Mouse (Mus musculus): ENCODE data around the gene Plcb4. TPM values are rescaled to one million over a fixed set of nuclear protein-coding genes. Genes with fewer than 3 reads are reported as not detected.

The Plcb4 gene
- polyA plus RNA-seq, 1 experiment from 2014 or later: 12.4 TPM

- no peaks in the 10 kb centered on the region for H3K27me3 ChIP-seq (ENCODE audit: control insufficient read depth, insufficient read depth, low read length)
- WGBS: 96% methylated on average over 4 of the region's 4 CpGs
- no peak for ATAC-seq (ENCODE audit: insufficient number of reproducible peaks, low FRiP score, low TSS enrichment, low read depth)
These were observed 117.4 kb downstream of the Plcb4 start for GRCm38 (mm10) chr2:135776131-135776775.

GRCm38 (mm10) chr2:135781391-135781790 is 122.6 kb downstream of the Plcb4 start:
- no peak for ATAC-seq (ENCODE audit: insufficient number of reproducible peaks, low FRiP score, low TSS enrichment, low read depth)
- Histone ChIP-seq H3K4me3 (ENCODE audit: low read depth, low read length) (no peak overlapping the region), H3K4me2 (ENCODE audit: low read depth, severe bottlenecking) (no peak overlapping the region), H3K4me1 (ENCODE audit: control insufficient read depth, insufficient read depth, low read length) (no peaks in the 10 kb centered on the region), H3K27ac (replicated peaks; ENCODE audit: low read depth, low read length) (no peak overlapping the region), H3K9ac (ENCODE audit: low read length) (no peak overlapping the region), H3K9me3 (ENCODE audit: control insufficient read depth, low read length) (no peaks in the 10 kb centered on the region), H3K27me3 (ENCODE audit: control insufficient read depth, insufficient read depth, low read length) (no peaks in the 10 kb centered on the region), H3K36me3 (ENCODE audit: control insufficient read depth, insufficient read depth, low read length) (no peaks in the 10 kb centered on the region)
- DNase-seq (ENCODE audit: low spot score): no peak
- 84% methylated on average over 6 of the region's 6 CpGs for WGBS

More at GRCm38 (mm10) chr2:135776131-135776775, 117.4 kb downstream of the Plcb4 start:
- Histone ChIP-seq H3K9ac (ENCODE audit: low read length) (no peak overlapping the region), H3K9me3 (ENCODE audit: control insufficient read depth, low read length) (no peaks in the 10 kb centered on the region), H3K4me3 (ENCODE audit: low read depth, low read length) (no peak overlapping the region), H3K4me1 (ENCODE audit: control insufficient read depth, insufficient read depth, low read length) (0 out of 2 replicates have a peak, but pooled peaks cover 7% of the 10 kb centered on the region), H3K36me3 (ENCODE audit: control insufficient read depth, insufficient read depth, low read length) (no peaks in the 10 kb centered on the region), H3K4me2 (ENCODE audit: low read depth, severe bottlenecking) (no peak overlapping the region), H3K27ac (replicated peaks; ENCODE audit: low read depth, low read length) (no peak overlapping the region)
- DNase-seq (ENCODE audit: low spot score): no peak

- Histone ChIP-seq H3K9me3 (ENCODE audit: control insufficient read depth, low read length) (no peaks in the 10 kb centered on the region), H3K4me3 (ENCODE audit: low read depth, low read length) (no peak overlapping the region), H3K27me3 (ENCODE audit: control insufficient read depth, insufficient read depth, low read length) (no peaks in the 10 kb centered on the region), H3K4me2 (ENCODE audit: low read depth, severe bottlenecking) (no peak overlapping the region), H3K4me1 (ENCODE audit: control insufficient read depth, insufficient read depth, low read length) (no peaks in the 10 kb centered on the region), H3K36me3 (ENCODE audit: control insufficient read depth, insufficient read depth, low read length) (no peaks in the 10 kb centered on the region), H3K27ac (replicated peaks; ENCODE audit: low read depth, low read length) (no peak overlapping the region), H3K9ac (ENCODE audit: low read length) (no peak overlapping the region)
- 86% methylated on average over 6 of the region's 6 CpGs for WGBS
- ATAC-seq (ENCODE audit: insufficient number of reproducible peaks, low FRiP score, low TSS enrichment, low read depth) (no peak), DNase-seq (ENCODE audit: low spot score) (no peak)
These were observed 128.6 kb downstream of the Plcb4 start for GRCm38 (mm10) chr2:135787415-135787814.

GRCm38 (mm10) chr2:135792907-135793306 is 134.1 kb downstream of the Plcb4 start:
- H3K4me1 ChIP-seq (ENCODE audit: control insufficient read depth, insufficient read depth, low read length): peaks cover 1% of the 10 kb centered on the region; the same call in 1 of the 2 replicates
- H3K4me2 ChIP-seq (ENCODE audit: low read depth, severe bottlenecking): no peak overlapping the region
- no peak overlapping the region for H3K4me3 ChIP-seq (ENCODE audit: low read depth, low read length)
- H3K27ac ChIP-seq (replicated peaks; ENCODE audit: low read depth, low read length): no peak overlapping the region
- DNase-seq (ENCODE audit: low spot score) (no peak), ATAC-seq (ENCODE audit: insufficient number of reproducible peaks, low FRiP score, low TSS enrichment, low read depth) (no peak)
- H3K9ac ChIP-seq (ENCODE audit: low read length): no peak overlapping the region
- H3K36me3 ChIP-seq (ENCODE audit: control insufficient read depth, insufficient read depth, low read length): no peaks in the 10 kb centered on the region
- no peaks in the 10 kb centered on the region for H3K27me3 ChIP-seq (ENCODE audit: control insufficient read depth, insufficient read depth, low read length)
- H3K9me3 ChIP-seq (ENCODE audit: control insufficient read depth, low read length): no peaks in the 10 kb centered on the region
- 98% methylated on average over 4 of the region's 4 CpGs for WGBS

- DNase-seq (ENCODE audit: low spot score) (no peak), ATAC-seq (ENCODE audit: insufficient number of reproducible peaks, low FRiP score, low TSS enrichment, low read depth) (no peak)
- Histone ChIP-seq H3K4me2 (ENCODE audit: low read depth, severe bottlenecking) (no peak overlapping the region), H3K9me3 (ENCODE audit: control insufficient read depth, low read length) (no peaks in the 10 kb centered on the region), H3K27ac (replicated peaks; ENCODE audit: low read depth, low read length) (no peak overlapping the region), H3K36me3 (ENCODE audit: control insufficient read depth, insufficient read depth, low read length) (no peaks in the 10 kb centered on the region), H3K27me3 (ENCODE audit: control insufficient read depth, insufficient read depth, low read length) (no peaks in the 10 kb centered on the region), H3K4me3 (ENCODE audit: low read depth, low read length) (no peak overlapping the region), H3K9ac (ENCODE audit: low read length) (no peak overlapping the region), H3K4me1 (ENCODE audit: control insufficient read depth, insufficient read depth, low read length) (peaks cover 5% of the 10 kb centered on the region; the same call in 1 of the 2 replicates)
- WGBS: 91% methylated on average over 5 of the region's 5 CpGs
These were observed 137.9 kb downstream of the Plcb4 start for GRCm38 (mm10) chr2:135796684-135797083.

GRCm38 (mm10) chr2:135797677-135798546 is 139.1 kb downstream of the Plcb4 start:
- Histone ChIP-seq H3K27ac (replicated peaks; ENCODE audit: low read depth, low read length) (peak overlapping the region; percentile 56; the same call in 1 of the 2 replicates), H3K27me3 (ENCODE audit: control insufficient read depth, insufficient read depth, low read length) (no peaks in the 10 kb centered on the region), H3K4me2 (ENCODE audit: low read depth, severe bottlenecking) (no peak overlapping the region), H3K4me3 (ENCODE audit: low read depth, low read length) (no peak overlapping the region), H3K4me1 (ENCODE audit: control insufficient read depth, insufficient read depth, low read length) (peaks cover 5% of the 10 kb centered on the region; the same call in 1 of the 2 replicates), H3K9ac (ENCODE audit: low read length) (no peak overlapping the region), H3K36me3 (ENCODE audit: control insufficient read depth, insufficient read depth, low read length) (no peaks in the 10 kb centered on the region), H3K9me3 (ENCODE audit: control insufficient read depth, low read length) (no peaks in the 10 kb centered on the region)
- ATAC-seq (ENCODE audit: insufficient number of reproducible peaks, low FRiP score, low TSS enrichment, low read depth) (no peak), DNase-seq (ENCODE audit: low spot score) (no peak)
- 31% methylated on average over 5 of the region's 5 CpGs for WGBS

- H3K4me2 ChIP-seq (ENCODE audit: low read depth, severe bottlenecking): no peak overlapping the region
- WGBS: 90% methylated on average over 10 of the region's 10 CpGs
- H3K9me3 ChIP-seq (ENCODE audit: control insufficient read depth, low read length): no peaks in the 10 kb centered on the region
- no peaks in the 10 kb centered on the region for H3K36me3 ChIP-seq (ENCODE audit: control insufficient read depth, insufficient read depth, low read length)
- no peak overlapping the region for H3K27ac ChIP-seq (replicated peaks; ENCODE audit: low read depth, low read length)
- H3K4me3 ChIP-seq (ENCODE audit: low read depth, low read length): no peak overlapping the region
- ATAC-seq (ENCODE audit: insufficient number of reproducible peaks, low FRiP score, low TSS enrichment, low read depth) (no peak), DNase-seq (ENCODE audit: low spot score) (no peak)
- H3K4me1 ChIP-seq (ENCODE audit: control insufficient read depth, insufficient read depth, low read length): peaks cover 5% of the 10 kb centered on the region; the same call in 1 of the 2 replicates
- no peaks in the 10 kb centered on the region for H3K27me3 ChIP-seq (ENCODE audit: control insufficient read depth, insufficient read depth, low read length)
- no peak overlapping the region for H3K9ac ChIP-seq (ENCODE audit: low read length)
These were observed 140.4 kb downstream of the Plcb4 start for GRCm38 (mm10) chr2:135799149-135799770.

GRCm38 (mm10) chr2:135800385-135800784 is 141.6 kb downstream of the Plcb4 start:
- Histone ChIP-seq H3K9ac (ENCODE audit: low read length) (no peak overlapping the region), H3K36me3 (ENCODE audit: control insufficient read depth, insufficient read depth, low read length) (no peaks in the 10 kb centered on the region), H3K4me1 (ENCODE audit: control insufficient read depth, insufficient read depth, low read length) (peaks cover 5% of the 10 kb centered on the region; the same call in 1 of the 2 replicates), H3K4me3 (ENCODE audit: low read depth, low read length) (no peak overlapping the region), H3K4me2 (ENCODE audit: low read depth, severe bottlenecking) (no peak overlapping the region), H3K27me3 (ENCODE audit: control insufficient read depth, insufficient read depth, low read length) (no peaks in the 10 kb centered on the region), H3K27ac (replicated peaks; ENCODE audit: low read depth, low read length) (no peak overlapping the region), H3K9me3 (ENCODE audit: control insufficient read depth, low read length) (no peaks in the 10 kb centered on the region)
- no peak for DNase-seq (ENCODE audit: low spot score)
- ATAC-seq (ENCODE audit: insufficient number of reproducible peaks, low FRiP score, low TSS enrichment, low read depth): no peak
- 90% methylated on average over 6 of the region's 6 CpGs for WGBS
